Mouse (Mus musculus): ENCODE data around the gene Pth1r.

- no peak for TF ChIP-seq CTCF (IDR thresholded peaks at IDR 0.05; ENCODE audit: low read depth)
- no peak for TF ChIP-seq EP300 (optimal IDR thresholded peaks at IDR 0.05)
Observed at GRCm38 (mm10) chr9:110696427-110696826, 50.5 kb downstream of the Pth1r start.

Measured in stomach, postnatal 0 days (tissue).